8 mouse cellular contexts compared by ENCODE assay signal in the genomic region with DNA sequence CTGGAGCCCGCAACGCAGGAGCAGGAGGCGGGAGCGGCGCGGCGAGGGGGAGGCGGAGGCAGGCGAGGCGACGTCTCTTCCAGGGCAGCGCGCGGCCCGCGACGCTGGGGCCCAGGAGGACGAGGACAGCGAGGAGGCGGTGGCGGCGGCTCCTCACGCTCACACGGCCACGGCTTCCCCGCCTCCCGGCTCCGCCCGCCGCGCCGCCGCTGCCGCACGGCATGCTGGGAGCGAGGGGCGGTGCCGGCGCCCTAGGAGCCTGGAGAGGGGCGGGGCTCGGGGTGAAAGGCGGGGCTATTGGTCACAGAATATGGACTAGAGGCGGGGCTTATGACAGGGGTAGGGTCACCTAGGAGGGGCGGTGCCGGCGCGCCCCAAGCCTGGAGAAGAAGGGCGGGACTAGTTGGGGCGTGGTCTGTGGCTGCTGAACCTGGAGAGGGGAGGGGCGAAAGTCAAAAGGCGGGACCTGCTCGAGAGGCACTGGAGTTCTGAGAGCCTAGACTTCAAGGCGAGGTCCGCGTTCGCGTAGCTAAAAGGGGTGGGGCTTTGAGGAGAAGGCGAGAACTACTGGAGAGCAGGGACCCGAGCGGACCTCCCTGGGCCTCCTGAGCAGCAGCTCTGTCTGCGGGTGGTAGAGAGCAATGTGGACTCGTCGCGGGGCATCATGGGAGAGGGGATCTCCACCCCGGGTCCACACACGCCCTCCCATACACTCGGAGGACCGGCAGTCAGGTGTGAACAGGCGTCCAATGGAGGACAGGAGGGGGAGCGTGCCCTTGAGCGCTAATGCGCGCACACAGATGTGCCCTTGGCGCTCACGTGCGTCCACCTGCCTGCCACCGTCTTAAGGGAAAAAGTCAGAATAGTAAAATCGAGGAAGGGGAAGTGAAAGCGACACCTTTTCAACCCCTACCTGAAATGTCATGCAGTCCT. TPM values are rescaled to one million over a fixed set of nuclear protein-coding genes. Genes with fewer than 3 reads are reported as not detected.
A peak's percentile ranks its signal among the peaks of the same experiment; 100 is the strongest.
DNase-seq lines count a peak whose midpoint lies in the region; ATAC-seq and TF ChIP-seq lines count a peak whose summit lies in the region.

TSS of gene Smg1 (minus strand) at position 218 of the 933 bp plus-strand sequence.

- peak within 1 kb of the TSS; percentile 96 for H3K9ac ChIP-seq in kidney, embryonic 14.5 days (ENCODE audit: low read depth, low read length)
- peak within 1 kb of the TSS; percentile 97 for H3K9ac ChIP-seq in limb, embryonic 15.5 days

- peak; percentile 100 for DNase-seq in A20 (ENCODE audit: low read depth, low spot score)
- peak; percentile 99 for DNase-seq in heart, adult 9 months (ENCODE audit: low spot score in 2 of 2)
- peak; percentile 99 for DNase-seq in monocyte, adult 2 months (ENCODE audit: low read depth in 1 of 2, low spot score in 2 of 2)
- peak; percentile 99 to 100 for DNase-seq in spleen, postnatal 36 days (ENCODE audit: low spot score in 2 of 2)

- peaks cover 6% of the 10 kb centered on the region for H3K4me1 ChIP-seq in bone marrow macrophage, adult 2 months (ENCODE audit: control insufficient read depth, insufficient read depth, low read length)
- H3K4me1 ChIP-seq in embryonic fibroblast, embryonic 13.5 days (ENCODE audit: control insufficient read depth, insufficient read depth, low read length) = no peaks in the 10 kb centered on the region
- peaks cover 10% of the 10 kb centered on the region for H3K4me1 ChIP-seq in kidney, embryonic 14.5 days (ENCODE audit: control insufficient read depth, insufficient read depth, low read length)
- H3K4me1 ChIP-seq in limb, embryonic 15.5 days = peaks cover 16% of the 10 kb centered on the region; the same call in 1 of the 2 replicates

- no peaks in the 10 kb centered on the region for H3K9me3 ChIP-seq in kidney, embryonic 14.5 days (ENCODE audit: control insufficient read depth, low read length)
- no peaks in the 10 kb centered on the region for H3K9me3 ChIP-seq in limb, embryonic 15.5 days

- TF ChIP-seq POLR2A in bone marrow macrophage, adult 2 months (IDR thresholded peaks at IDR 0.05; ENCODE audit: borderline replicate concordance, low read depth, low read length) = no peak
- TF ChIP-seq POLR2A in embryonic fibroblast, embryonic 13.5 days (IDR thresholded peaks at IDR 0.05; ENCODE audit: low read depth, low read length) = peak; percentile 86

- WGBS in kidney, embryonic 14.5 days = 2% methylated on average over 68 of the region's 79 CpGs
- 1% methylated on average over 74 of the region's 79 CpGs for WGBS in limb, embryonic 15.5 days

- H3K4me3 ChIP-seq in bone marrow macrophage, adult 2 months (ENCODE audit: insufficient read depth, low read length) = peak within 1 kb of the TSS; percentile 77
- H3K4me3 ChIP-seq in embryonic fibroblast, embryonic 13.5 days (ENCODE audit: insufficient read depth, low read length) = peak within 1 kb of the TSS; percentile 90
- H3K4me3 ChIP-seq in kidney, embryonic 14.5 days (ENCODE audit: low read length) = peak within 1 kb of the TSS; percentile 95
- H3K4me3 ChIP-seq in limb, embryonic 15.5 days = peak within 1 kb of the TSS; percentile 98

- peak within 1 kb of the TSS; percentile 54 for H3K4me2 ChIP-seq in kidney, embryonic 14.5 days (replicated peaks; ENCODE audit: low read depth, low read length)
- H3K4me2 ChIP-seq in limb, embryonic 15.5 days = peak within 1 kb of the TSS; percentile 76

- H3K36me3 ChIP-seq in kidney, embryonic 14.5 days (ENCODE audit: control insufficient read depth, insufficient read depth, low read length) = no peaks in the 10 kb centered on the region
- H3K36me3 ChIP-seq in limb, embryonic 15.5 days = no peaks in the 10 kb centered on the region

- peak; percentile 97 for ATAC-seq in kidney, embryonic 14.5 days (ENCODE audit: low FRiP score, low TSS enrichment)
- ATAC-seq in limb, embryonic 15.5 days (ENCODE audit: insufficient number of reproducible peaks, low FRiP score, low TSS enrichment, low read depth) = peak; percentile 97

- no peak for TF ChIP-seq CTCF in bone marrow macrophage, adult 2 months (IDR thresholded peaks at IDR 0.05; ENCODE audit: low read depth, low read length)
- TF ChIP-seq CTCF in embryonic fibroblast, embryonic 13.5 days (IDR thresholded peaks at IDR 0.05; ENCODE audit: borderline replicate concordance, insufficient read depth, low read length) = no peak

- peak within 1 kb of the TSS; percentile 83 for H3K27ac ChIP-seq in bone marrow macrophage, adult 2 months (ENCODE audit: insufficient read depth, low read depth, low read length)
- peak within 1 kb of the TSS; percentile 88 for H3K27ac ChIP-seq in embryonic fibroblast, embryonic 13.5 days (ENCODE audit: insufficient read depth, low read length)
- peak within 1 kb of the TSS; percentile 96 for H3K27ac ChIP-seq in kidney, embryonic 14.5 days (ENCODE audit: low read depth, low read length)
- peak within 1 kb of the TSS; percentile 95 for H3K27ac ChIP-seq in limb, embryonic 15.5 days

- H3K27me3 ChIP-seq in kidney, embryonic 14.5 days (ENCODE audit: control insufficient read depth, insufficient read depth, low read length) = no peaks in the 10 kb centered on the region
- no peaks in the 10 kb centered on the region for H3K27me3 ChIP-seq in limb, embryonic 15.5 days

RNA-seq across cellular contexts. Expression of gene Smg1, which starts in this region (rescaled TPM):
- polyA plus RNA-seq in bone marrow macrophage, adult 2 months (2012; ENCODE audit: insufficient read depth, insufficient read length, missing spikeins) = 43.2 and 49.6 TPM in 2 replicates
- 53.1 and 56.8 TPM in 2 replicates for polyA plus RNA-seq in embryonic fibroblast, embryonic 13.5 days (2011; ENCODE audit: insufficient read length, low read depth, missing spikeins)
- 17.7 and 35.3 TPM in 2 replicates for polyA plus RNA-seq in kidney, embryonic 14.5 days (2014; fragmentation: Nextera tagmentation; extraction: Ambion mirVana)
- 17.2 and 18.3 TPM in 2 replicates for polyA plus RNA-seq in limb, embryonic 15.5 days (2015; fragmentation: Nextera tagmentation; extraction: Ambion mirVana)

Comparison
In these comparisons a context has a peak if more than half of its experiments do, and no peak if none do; other contexts are left out.
1. Peak in every context shown above with its lines: DNase-seq, ATAC-seq, H3K4me3 ChIP-seq and H3K27ac ChIP-seq.